Mouse (Mus musculus) gastrocnemius, adult 18-20 months (tissue): ENCODE data around the gene Olfr494. TPM values are rescaled to one million over a fixed set of nuclear protein-coding genes. Genes with fewer than 3 reads are reported as not detected.

Source experiments
- DNase-seq: peaks from one replicate; pipeline ENCODE4 v3.0.0; 2021; ENCODE audit warnings: low spot score
- long read RNA-seq, 2 experiments: library from polyadenylated mRNA; stranded (forward); transcript quantifications; one replicate each; pipeline ENCODE4 v2.0.0; 2021
- total RNA-seq, 2 experiments: library from RNA; stranded (reverse); gene quantifications; 2 replicates each; pipeline ENCODE4 v1.2.3; 2021

The Olfr494 gene
- total RNA-seq = not detected
- long read RNA-seq, experiment 1 = 0 reads
- long read RNA-seq, experiment 2 = 0 reads

DNA sequence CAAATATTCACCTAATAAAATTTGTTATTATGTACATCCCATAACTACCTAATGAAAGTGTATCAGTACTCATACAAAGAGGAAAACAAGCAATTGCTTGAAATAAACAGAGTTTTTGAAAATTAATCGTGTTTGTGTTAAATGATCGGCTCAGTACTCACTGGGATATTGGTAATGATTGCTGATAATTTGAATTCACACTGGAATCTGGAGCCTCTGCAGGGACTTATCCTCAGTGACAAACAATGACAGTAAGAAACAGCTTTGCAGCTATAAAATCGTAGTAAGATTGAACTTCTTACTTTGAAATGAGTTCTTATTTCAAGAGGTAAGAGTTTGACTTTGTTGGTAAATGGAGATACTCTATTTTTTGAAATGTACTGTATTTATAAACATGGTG lies at the start of gene Olfr494:
TSS of gene Olfr494 (plus strand) at position 301 of the 400 bp plus-strand sequence.
- no peak for DNase-seq

DNA sequence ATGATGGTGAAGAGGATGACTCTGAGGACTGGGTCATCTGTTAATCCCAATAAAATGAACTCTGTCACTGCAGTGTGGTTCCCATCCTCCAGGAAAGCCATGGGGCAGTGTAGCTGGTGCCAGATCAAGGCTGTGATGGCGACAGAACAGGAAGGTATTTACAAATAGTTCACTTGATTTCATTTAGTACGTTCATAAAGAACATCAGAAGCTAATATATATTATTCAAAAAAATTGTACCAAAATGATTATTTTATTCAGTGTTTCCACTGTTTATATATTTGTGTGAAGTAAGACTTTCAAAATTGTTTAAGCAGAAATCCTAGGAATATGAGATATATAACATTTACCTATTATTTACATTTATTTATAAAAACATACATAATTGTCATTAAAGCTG lies 41.6 kb upstream of the Olfr494 start, which contains the start of gene Olfr492:
TSS of gene Olfr492 (minus strand) at position 101 of the 400 bp plus-strand sequence.
- DNase-seq = no peak

DNA sequence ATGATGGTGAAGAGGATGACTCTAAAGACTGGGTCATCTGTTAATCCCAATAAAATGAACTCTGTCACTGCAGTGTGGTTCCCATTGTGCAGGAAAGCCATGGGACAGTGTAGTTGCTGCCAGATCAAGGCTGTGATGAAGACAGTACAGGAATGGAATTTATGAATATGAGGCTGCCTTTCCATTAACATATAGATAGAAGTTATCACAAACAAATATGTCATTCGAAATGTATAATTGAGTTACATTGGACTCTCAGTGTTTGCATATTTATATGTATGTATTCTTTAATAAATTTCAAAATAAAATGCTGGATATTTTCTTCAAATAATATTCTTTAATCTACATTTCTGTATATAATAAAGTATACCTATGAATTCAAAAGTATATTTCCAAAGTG lies 18.3 kb upstream of the Olfr494 start, which contains the start of gene Olfr493:
TSS of gene Olfr493 (minus strand) at position 101 of the 400 bp plus-strand sequence.
- no peak for DNase-seq

DNA sequence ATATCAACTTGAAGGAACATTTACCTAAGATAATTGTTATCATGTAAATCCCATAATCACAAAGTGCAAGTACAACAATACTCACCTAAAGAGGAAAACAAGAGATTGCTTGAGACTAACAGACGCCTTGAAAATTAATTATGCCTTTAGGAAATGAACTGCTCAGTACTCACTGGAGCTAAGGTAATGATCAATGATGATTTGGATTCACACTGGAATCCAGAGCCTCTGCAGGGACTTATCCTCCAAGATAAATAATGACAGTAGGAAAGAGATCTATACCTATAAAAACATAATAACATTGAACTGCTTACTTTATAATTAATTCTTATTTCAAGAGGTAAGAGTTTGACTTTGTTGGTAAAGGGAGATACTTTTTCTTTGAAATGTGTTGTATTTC lies 27.7 kb downstream of the Olfr494 start, which contains the start of gene Olfr495:
TSS of gene Olfr495 (plus strand) at position 301 of the 400 bp plus-strand sequence.
- no peak for DNase-seq

Other genes with a start within 250 kb of the Olfr494 start
- not detected for gene Olfr484, start 237.9 kb upstream of the Olfr494 start, total RNA-seq
- not detected for gene Olfr485, start 205.5 kb upstream of the Olfr494 start, total RNA-seq
- not detected for gene Olfr486, start 192.6 kb upstream of the Olfr494 start, total RNA-seq
- gene Olfr487, start 150.7 kb upstream of the Olfr494 start, total RNA-seq = not detected
- not detected for gene Olfr488, start 107.0 kb upstream of the Olfr494 start, total RNA-seq
- not detected for gene Olfr490, start 76.4 kb upstream of the Olfr494 start, total RNA-seq
- not detected for gene Olfr491, start 51.9 kb upstream of the Olfr494 start, total RNA-seq
- not detected for gene Olfr492, start 41.7 kb upstream of the Olfr494 start, total RNA-seq
- not detected for gene Olfr493, start 18.4 kb upstream of the Olfr494 start, total RNA-seq
- gene Olfr495, start 27.8 kb downstream of the Olfr494 start, total RNA-seq = not detected
- not detected for gene Olfr497, start 55.1 kb downstream of the Olfr494 start, total RNA-seq
- gene Olfr498, start 100.0 kb downstream of the Olfr494 start, total RNA-seq = not detected
- gene Olfr502, start 159.7 kb downstream of the Olfr494 start, total RNA-seq = not detected
- not detected for gene Olfr503, start 179.2 kb downstream of the Olfr494 start, total RNA-seq
- not detected for gene Olfr504, start 200.5 kb downstream of the Olfr494 start, total RNA-seq
- not detected for gene Olfr506, start 245.5 kb downstream of the Olfr494 start, total RNA-seq